Comparison of ENCODE assay signal across 8 mouse cellular contexts in genomic region chrX:7375716-7376480, GRCm38 (mm10). TPM values are rescaled to one million over a fixed set of nuclear protein-coding genes. Genes with fewer than 3 reads are reported as not detected.
DNase-seq lines count a peak whose midpoint lies in the region; ATAC-seq and TF ChIP-seq lines count a peak whose summit lies in the region.

Gene Usp27x, minus strand, starts transcription at chrX:7375830.

- H3K36me3 ChIP-seq in ES-Bruce4 (ENCODE audit: control insufficient read depth, insufficient read depth, low read length, poor library complexity, severe bottlenecking) = no peaks in the 10 kb centered on the region
- no peaks in the 10 kb centered on the region for H3K36me3 ChIP-seq in forebrain, embryonic 13.5 days (ENCODE audit: poor library complexity, severe bottlenecking)

- H3K9me3 ChIP-seq in ES-Bruce4 (replicated peaks; ENCODE audit: control insufficient read depth, insufficient read depth, low read length, poor library complexity, severe bottlenecking) = no peaks in the 10 kb centered on the region
- no peaks in the 10 kb centered on the region for H3K9me3 ChIP-seq in forebrain, embryonic 13.5 days (replicated peaks)

- TF ChIP-seq POLR2A in ES-Bruce4 (IDR thresholded peaks at IDR 0.05; ENCODE audit: insufficient read depth, low read length) = no peak
- peak; percentile 50; the same call in 1 of the 2 replicates for TF ChIP-seq POLR2A in lung, adult 2 months (IDR thresholded peaks at IDR 0.05; ENCODE audit: borderline replicate concordance, extremely low read depth, low read depth, low read length)

- intact Hi-C loops in heart, postnatal 14 days (cut with DNase I) = no loop called here

- peak within 1 kb of the TSS; percentile 83 for H3K27ac ChIP-seq in ES-Bruce4 (ENCODE audit: insufficient read depth, low read length)
- peak within 1 kb of the TSS; percentile 91 for H3K27ac ChIP-seq in forebrain, embryonic 13.5 days

- whole genome bisulfite sequencing in forebrain, embryonic 13.5 days = 15% methylated on average over 35 of the region's 51 CpGs
- 33% methylated on average over 51 of the region's 51 CpGs for WGBS in lung, adult 2 months

- peak within 1 kb of the TSS; percentile 76 for H3K4me2 ChIP-seq in forebrain, embryonic 13.5 days

- ATAC-seq in cerebellum, adult (ENCODE audit: insufficient number of reproducible peaks, low FRiP score, low TSS enrichment) = peak; percentile 96
- peak; percentile 90 for ATAC-seq in forebrain, embryonic 13.5 days
- ATAC-seq in neutrophil, adult 5-6 weeks (ENCODE audit: extremely low read depth, insufficient number of reproducible peaks, low FRiP score, poor library complexity, severe bottlenecking) = peak; percentile 51; the same call in 1 of the 2 replicates

- peak within 1 kb of the TSS; percentile 95 for H3K9ac ChIP-seq in ES-Bruce4 (ENCODE audit: low read depth, poor library complexity, severe bottlenecking)
- peak within 1 kb of the TSS; percentile 74 for H3K9ac ChIP-seq in forebrain, embryonic 13.5 days

- no peaks in the 10 kb centered on the region for H3K4me1 ChIP-seq in ES-Bruce4 (ENCODE audit: control insufficient read depth, insufficient read depth, low read length)
- H3K4me1 ChIP-seq in forebrain, embryonic 13.5 days = no peaks in the 10 kb centered on the region
- no peaks in the 10 kb centered on the region for H3K4me1 ChIP-seq in lung, adult 2 months (ENCODE audit: control insufficient read depth, insufficient read depth, low read length)

- no peak for TF ChIP-seq EP300 in ES-Bruce4 (IDR thresholded peaks at IDR 0.05; ENCODE audit: insufficient read depth, low read depth, low read length)

- no peaks in the 10 kb centered on the region for H3K27me3 ChIP-seq in ES-Bruce4 (ENCODE audit: control insufficient read depth, insufficient read depth, low read length, poor library complexity, severe bottlenecking)
- no peaks in the 10 kb centered on the region for H3K27me3 ChIP-seq in forebrain, embryonic 13.5 days

- peak; percentile 69 to 71 for DNase-seq in heart, postnatal 14 days
- DNase-seq in layer of hippocampus, adult 18-20 months (ENCODE audit: low spot score in 2 of 2) = peak; percentile 65 to 66
- peak; percentile 72 for DNase-seq in lung, adult 2 months
- peak; percentile 36 to 44 for DNase-seq in thymus, adult 18-20 months

- TF ChIP-seq CTCF in ES-Bruce4 (IDR thresholded peaks at IDR 0.05; ENCODE audit: low read depth, low read length) = no peak
- no peak for TF ChIP-seq CTCF in lung, adult 2 months (IDR thresholded peaks at IDR 0.05; ENCODE audit: insufficient read depth, low read length)

- peak within 1 kb of the TSS; percentile 89 for H3K4me3 ChIP-seq in ES-Bruce4 (ENCODE audit: low read depth, low read length)
- peak within 1 kb of the TSS; percentile 54 for H3K4me3 ChIP-seq in forebrain, embryonic 13.5 days
- peak within 1 kb of the TSS; percentile 94 for H3K4me3 ChIP-seq in lung, adult 2 months (replicated peaks; ENCODE audit: extremely low read depth, low read depth, low read length)

RNA-seq across cellular contexts. Expression of gene Usp27x, which starts in this region (rescaled TPM):
- 7.1 and 8.4 TPM in 2 replicates for polyA plus RNA-seq in ES-Bruce4 (2011; ENCODE audit: insufficient read depth, insufficient read length, low read depth, missing spikeins)
- polyA plus RNA-seq in forebrain, embryonic 13.5 days (2015; fragmentation: Nextera tagmentation; extraction: Ambion mirVana) = 1.3 and 1.6 TPM in 2 replicates
- under 1 TPM; 0.53 to 0.95 TPM for total RNA-seq in heart, postnatal 14 days (2021)
- total RNA-seq in layer of hippocampus, adult 18-20 months (2021) = 10 to 100 TPM; 16.6 to 17.1 TPM
- polyA plus RNA-seq in lung, adult 2 months (2012; rRNA removed) = 1.2 and 1.4 TPM in 2 replicates
- total RNA-seq in neutrophil, adult 5-6 weeks (2017) = 0.12 and 0.25 TPM in 2 replicates

Comparison
In these comparisons a context has a peak if more than half of its experiments do, and no peak if none do; other contexts are left out.
1. Peak in every context shown above with its lines: DNase-seq, ATAC-seq, H3K4me3 ChIP-seq and H3K27ac ChIP-seq.
2. RNA of gene Usp27x (total RNA-seq): 16.6 to 17.1 TPM in layer of hippocampus, adult 18-20 months; 0.53 to 0.95 TPM in heart, postnatal 14 days and 0.12 to 0.25 TPM in neutrophil, adult 5-6 weeks; every median in the first group is over 4 times any median in the second.
3. Peak in DNase-seq in heart, postnatal 14 days; RNA of the gene not detected or under 1 TPM.
4. Peak in ATAC-seq in neutrophil, adult 5-6 weeks; RNA of the gene not detected or under 1 TPM.